Mouse (Mus musculus) gastrocnemius, postnatal 25 days (tissue): Measurements from ENCODE around the gene Gm5150. TPM values are rescaled to one million over a fixed set of nuclear protein-coding genes. Genes with fewer than 3 reads are reported as not detected.
"Not testable (repeated sequence)": the region's sequence is repeated elsewhere in the genome, so short reads cannot be mapped to it uniquely, and the experiment has no call there.

Experiments used
- DNase-seq: peaks from one replicate; pipeline ENCODE4 v3.0.0; 2022
- long read RNA-seq, 2 experiments: library from polyadenylated mRNA; stranded (forward); transcript quantifications; one replicate each; pipeline ENCODE4 v2.0.0; 2021
- microRNA-seq, 2 experiments: library from miRNA; unstranded; fragments of <30 nt; microRNA quantifications; one replicate each; pipeline ENCODE4 v1.2.0; 2021; ENCODE audit warnings: borderline replicate concordance in 2 of 2
- total RNA-seq, 2 experiments: library from RNA; stranded (reverse); gene quantifications; 1 replicate in 1 of 2; 2 replicates in 1 of 2; pipeline ENCODE4 v1.2.3; 2021

Gene Gm5150
- not detected for total RNA-seq
- long read RNA-seq, experiment 1, result 0 reads
- long read RNA-seq, experiment 2, result 0 reads

DNA sequence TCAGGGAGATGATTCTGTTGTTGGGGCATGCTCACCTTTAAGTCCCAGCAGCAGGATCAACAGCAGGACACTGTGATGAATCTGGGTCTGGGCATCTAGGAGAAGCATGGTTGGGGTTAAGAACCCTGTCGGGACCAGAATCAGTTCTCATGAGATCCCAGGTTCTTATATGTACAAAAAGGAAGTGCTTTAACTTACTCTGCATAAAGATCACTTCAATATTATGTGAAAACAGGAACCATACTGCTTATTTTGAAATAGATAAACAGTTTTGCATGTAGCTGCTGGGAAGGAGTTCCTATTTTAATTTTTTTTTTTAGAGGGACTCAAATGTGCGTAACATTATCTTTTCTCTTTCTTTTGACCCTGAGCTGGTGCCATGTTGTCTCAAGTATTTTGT lies at the start of gene Gm5150:
Gene Gm5150, minus strand, starts transcription at position 223 of the 400 bp plus-strand sequence.
- DNase-seq, result no peak

DNA sequence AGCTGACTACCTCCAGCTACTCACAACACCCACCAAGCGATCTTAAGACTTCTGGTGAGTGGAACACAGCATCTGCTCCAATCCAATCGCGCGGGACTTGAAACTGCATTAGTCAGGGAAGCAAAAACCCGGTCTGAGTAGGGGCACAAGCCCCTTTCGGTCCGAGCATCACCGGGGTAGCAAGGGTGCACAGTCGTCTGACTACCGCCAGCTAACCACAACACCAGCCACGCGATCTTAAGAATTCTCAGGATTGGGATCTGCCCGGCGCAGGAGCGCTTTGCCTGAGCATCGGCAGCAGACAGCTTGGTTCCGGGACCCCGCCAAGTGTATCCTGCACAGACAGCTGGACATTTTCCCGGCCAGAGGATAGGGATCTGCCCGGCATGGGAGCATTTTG lies 45.5 kb upstream of the Gm5150 start:
- DNase-seq, result not testable (repeated sequence)

DNA sequence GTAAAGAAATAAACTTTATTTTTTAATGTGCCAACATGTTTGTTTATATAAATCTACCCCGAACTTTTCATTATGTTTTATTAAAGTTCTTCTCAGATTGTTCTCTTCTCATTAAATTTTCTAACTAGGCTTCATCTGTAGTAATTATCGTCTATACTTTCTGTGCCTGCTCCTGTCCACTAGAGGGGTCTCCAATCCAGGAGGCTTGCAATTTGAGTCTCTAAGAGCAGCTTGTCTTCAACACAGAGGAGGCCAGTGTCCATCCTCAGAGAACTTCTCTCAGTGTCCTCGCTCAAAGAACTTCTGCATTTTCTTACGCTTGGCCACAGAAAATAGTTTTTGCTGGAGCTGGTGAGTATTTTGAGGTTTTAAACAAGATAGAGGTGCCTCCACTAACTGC lies 41.1 kb upstream of the Gm5150 start:
- DNase-seq, result no peak

DNA sequence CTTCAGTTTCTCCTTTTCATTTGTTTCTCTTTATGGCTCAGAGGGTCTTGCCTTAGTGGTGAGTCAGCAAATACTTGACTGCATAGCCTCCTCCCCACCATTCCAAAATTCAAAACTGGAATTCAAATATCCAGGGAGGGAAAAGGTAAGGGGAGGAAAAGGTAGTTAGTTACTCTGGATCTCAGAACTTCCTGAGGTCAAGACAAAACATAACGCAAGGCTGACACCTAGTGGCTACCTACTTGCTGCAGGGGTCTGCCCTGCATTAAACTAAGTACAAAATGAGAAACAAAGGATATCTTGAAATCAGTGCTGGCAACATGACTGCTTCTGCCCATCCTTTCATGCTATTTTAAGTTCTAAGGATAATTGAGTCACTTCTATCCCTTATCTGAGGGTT lies 37.1 kb upstream of the Gm5150 start:
- DNase-seq, result no peak

DNA sequence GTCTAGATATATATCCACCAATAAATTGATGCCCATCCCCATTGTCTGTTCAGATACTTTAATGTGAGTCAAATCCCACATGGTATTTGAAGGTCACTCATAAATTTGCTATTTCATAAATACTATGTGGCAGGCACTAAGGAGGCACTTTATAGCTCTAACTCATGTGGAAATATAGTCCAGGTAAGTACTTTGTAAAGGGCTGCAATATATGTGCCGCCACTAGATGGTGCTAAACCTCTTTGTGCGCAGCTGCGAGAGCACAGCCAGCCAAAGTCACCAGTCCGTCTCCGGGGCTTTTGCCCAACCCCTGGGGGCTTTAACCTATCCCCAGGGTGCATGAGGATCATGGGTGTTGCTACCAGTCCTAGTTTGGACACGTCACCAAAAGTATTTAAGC lies 18.8 kb upstream of the Gm5150 start:
- not testable (repeated sequence) for DNase-seq

DNA sequence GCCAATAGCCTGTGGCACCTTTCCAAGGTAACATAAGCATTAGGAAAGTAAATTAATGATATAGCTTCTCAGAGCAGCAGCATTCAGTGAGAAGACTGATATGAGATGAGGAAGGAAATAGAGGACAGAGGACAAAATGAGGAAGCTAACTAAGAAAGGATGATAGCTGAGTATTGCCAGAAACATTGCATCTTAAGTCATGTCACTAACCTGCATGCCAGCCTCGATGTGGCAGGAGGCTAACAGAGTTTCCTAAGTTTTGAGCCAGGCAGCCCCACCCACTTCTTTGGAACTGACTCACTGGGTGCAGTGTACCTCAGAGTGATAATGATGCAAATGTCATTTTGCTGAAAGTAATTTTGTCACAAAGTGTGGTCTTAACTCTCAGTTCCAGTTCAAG lies 16.0 kb upstream of the Gm5150 start:
- DNase-seq, result no peak

DNA sequence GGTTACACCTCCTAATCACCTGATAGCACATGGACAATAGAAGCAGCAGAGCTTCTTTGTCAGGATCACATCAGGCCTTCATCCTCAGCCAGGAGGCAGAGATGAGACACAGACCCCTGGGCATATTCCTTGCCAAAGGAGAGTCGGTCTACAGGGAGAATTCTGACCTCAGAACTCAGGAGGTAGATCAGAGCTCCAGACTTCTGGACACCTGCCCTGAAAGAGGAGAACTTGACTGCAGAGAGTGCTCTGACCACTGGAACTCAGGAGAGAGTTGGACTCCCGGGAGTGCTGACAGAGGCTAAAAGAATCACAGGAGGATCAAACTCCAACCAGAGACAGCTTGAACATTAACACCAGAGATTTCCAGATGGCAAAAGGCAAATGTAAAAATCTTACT lies 8.2 kb upstream of the Gm5150 start:
- not testable (repeated sequence) for DNase-seq

DNA sequence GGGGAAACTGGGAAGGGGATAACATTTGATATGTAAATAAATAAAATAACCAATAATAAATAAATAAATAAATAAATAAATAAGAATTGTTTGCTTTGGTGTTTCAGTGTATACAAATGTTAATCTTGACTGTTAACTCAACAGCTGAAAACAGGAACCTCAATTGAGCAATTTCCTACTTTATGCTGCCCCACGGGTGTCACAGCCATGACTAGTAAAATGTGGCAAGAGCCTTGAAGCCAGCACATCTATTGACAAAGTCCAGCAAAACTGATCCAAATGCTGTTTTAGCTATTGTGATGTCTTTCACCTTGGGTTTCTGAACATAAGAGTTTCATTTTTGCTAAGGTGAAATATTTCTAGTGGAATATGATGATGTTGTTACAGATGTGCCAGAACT lies 1.6 kb upstream of the Gm5150 start:
- no peak for DNase-seq

DNA sequence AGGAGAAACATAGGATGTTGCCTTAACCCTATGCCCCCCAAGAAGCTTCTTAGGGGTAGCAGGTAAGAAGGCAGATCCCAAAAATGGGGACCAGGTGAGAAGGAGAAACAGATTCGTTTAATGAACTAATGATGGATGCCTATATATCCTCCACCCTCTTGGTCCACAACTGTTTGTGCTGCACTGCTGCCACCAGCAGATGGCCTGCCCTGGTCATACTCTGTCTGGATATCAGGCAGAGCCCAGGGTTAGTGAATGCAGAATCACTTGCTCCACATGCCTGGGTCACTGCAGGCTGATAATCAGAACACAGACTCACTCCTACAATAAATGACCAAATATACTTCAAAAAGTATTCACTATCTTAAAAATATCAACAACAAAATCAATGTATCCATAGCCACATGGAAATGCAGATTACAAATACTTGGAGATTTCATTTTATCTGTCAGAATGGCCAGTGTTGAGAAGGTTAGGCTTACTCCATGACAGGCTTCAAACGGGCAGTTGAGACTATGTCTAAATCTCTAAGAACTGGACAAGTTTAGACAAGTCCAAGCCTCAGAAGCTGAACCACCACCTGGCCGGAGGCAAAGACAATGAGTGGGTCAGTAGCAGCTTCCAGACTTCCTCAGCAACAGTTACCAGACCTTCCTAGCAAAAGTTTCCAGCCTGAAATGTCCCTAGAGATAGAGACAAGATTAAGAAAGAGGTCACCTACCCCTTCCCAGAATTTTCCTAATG lies 2.2 kb downstream of the Gm5150 start:
- DNase-seq, result no peak

DNA sequence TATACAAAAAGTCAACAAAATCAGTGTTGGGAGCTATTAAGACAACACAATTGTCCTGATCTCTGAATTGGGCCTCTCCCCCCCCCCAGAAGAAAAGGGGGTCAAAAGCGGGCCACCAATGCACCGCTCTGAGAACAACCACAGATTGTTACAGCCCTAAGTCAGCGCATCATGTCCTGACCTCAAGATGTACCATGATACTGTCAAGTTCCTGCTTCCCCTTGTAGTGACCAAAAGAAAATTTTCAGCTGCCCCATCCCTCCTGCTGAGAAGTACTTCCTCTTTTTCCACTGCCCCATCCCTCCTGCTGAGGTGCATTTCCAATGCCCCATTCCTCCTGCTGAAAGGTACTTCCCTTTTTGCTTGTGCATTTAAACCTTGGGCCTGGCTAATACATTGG lies 6.8 kb downstream of the Gm5150 start:
- not testable (repeated sequence) for DNase-seq

DNA sequence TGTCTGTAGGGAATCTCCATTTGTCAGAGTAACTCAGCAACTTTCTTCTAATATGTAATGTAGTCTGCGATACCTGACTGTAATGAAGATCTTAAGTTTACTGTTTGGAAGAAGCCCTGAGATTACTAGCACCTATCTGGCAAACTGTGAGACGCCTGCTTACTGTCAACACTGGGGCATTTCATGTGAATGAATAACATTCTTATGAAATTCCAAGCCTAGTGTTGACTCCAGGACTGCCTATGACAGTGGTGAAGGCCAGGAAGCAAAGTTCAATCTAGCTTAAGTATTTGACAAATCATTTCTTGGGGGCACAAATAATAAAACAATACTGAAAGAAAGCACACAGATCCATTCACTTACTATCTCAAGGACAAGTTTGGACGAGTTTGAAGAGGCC lies 24.0 kb downstream of the Gm5150 start:
- DNase-seq, result no peak

DNA sequence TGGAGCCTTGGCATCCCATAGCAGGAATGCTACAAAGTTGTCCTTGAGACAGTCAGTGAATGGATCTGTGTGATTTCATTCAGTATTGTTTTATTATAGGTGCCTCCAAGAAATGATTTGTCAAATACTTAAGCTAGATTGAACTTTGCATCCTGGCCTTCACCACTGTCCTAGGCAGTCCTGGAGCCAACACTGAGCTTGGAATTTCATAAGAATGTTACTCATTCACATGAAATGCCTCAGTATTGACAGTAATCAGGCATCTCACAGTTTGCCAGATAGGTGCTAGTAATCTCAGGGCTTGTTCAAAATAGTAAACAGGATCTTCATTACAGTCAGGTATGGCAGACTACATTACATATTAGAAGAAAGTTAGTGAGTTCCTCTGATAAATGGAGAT lies 49.3 kb downstream of the Gm5150 start:
- DNase-seq, result no peak

Small RNA genes lying within 50 kb of the gene (microRNA-seq; reads per million reads assigned to microRNA genes)
- gene Gm24694, result 0 reads per million in 2 experiments

Other genes starting within 250 kb of the Gm5150 start
- not detected for gene Sirpb1c, start 157.9 kb downstream of the Gm5150 start, total RNA-seq